In the genomic region with DNA sequence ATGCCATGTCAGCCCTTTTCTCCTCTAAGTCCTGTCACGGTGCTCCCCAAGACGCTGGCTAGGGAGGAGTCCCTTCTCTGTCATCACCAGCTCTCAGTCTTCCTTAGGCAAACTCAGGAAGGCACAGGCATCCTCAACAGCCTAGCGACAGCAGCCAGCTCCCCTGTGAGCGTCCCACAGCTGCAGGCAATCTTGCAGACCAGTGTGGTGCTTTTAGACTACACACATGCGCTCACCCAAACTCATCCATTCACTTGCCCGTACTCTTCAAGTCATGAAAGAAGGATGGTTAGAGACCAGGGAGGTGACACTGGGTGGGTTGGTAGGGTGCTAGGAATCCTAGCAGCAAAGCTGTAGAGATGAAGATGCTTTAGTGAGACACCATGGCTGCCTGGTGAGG, we compare ENCODE assay signal across 27 mouse cellular contexts. TPM values are rescaled to one million over a fixed set of nuclear protein-coding genes. Genes with fewer than 3 reads are reported as not detected.
A peak's percentile ranks its signal among the peaks of the same experiment; 100 is the strongest.
DNase-seq lines count a peak whose midpoint lies in the region; ATAC-seq lines count a peak whose summit lies in the region.
"Had no signal": no experiment of that assay in that cellular context is flagged by ENCODE, and none has a peak within 500 bp of the region (broad histone marks: within the 10 kb centered on the region; RNA-seq: fewer than 3 reads in every experiment).

No protein-coding gene starts in this region.

- 73% methylated on average over 6 of the region's 6 CpGs for WGBS in forebrain, embryonic 13.5 days
- WGBS in forebrain, embryonic 11.5 days: 77% methylated on average over 6 of the region's 6 CpGs
- WGBS in hindbrain, embryonic 16.5 days: 63% methylated on average over 6 of the region's 6 CpGs
- WGBS in hindbrain, embryonic 14.5 days: 74% methylated on average over 6 of the region's 6 CpGs
- WGBS in forebrain, embryonic 14.5 days: 71% methylated on average over 6 of the region's 6 CpGs
- 79% methylated on average over 6 of the region's 6 CpGs for WGBS in midbrain, embryonic 15.5 days

- no peak overlapping the region for H3K4me2 ChIP-seq in forebrain, embryonic 13.5 days
- H3K4me2 ChIP-seq in forebrain, embryonic 11.5 days (ENCODE audit: low read depth, low read length, severe bottlenecking): no peak overlapping the region
- H3K4me2 ChIP-seq in hindbrain, embryonic 16.5 days (ENCODE audit: low read length): no peak overlapping the region
- H3K4me2 ChIP-seq in hindbrain, embryonic 14.5 days (replicated peaks): no peak overlapping the region
- H3K4me2 ChIP-seq in forebrain, embryonic 14.5 days (ENCODE audit: low read length): no peak overlapping the region
- no peak overlapping the region for H3K4me2 ChIP-seq in midbrain, embryonic 15.5 days
- H3K4me2 ChIP-seq: embryonic facial prominence, embryonic 13.5 days; heart, embryonic 12.5 days; limb, embryonic 13.5 days; liver, embryonic 11.5 days; lung, embryonic 15.5 days had no signal

- peaks cover 50% of the 10 kb centered on the region for H3K36me3 ChIP-seq in forebrain, embryonic 13.5 days (ENCODE audit: poor library complexity, severe bottlenecking)
- peaks cover 12% of the 10 kb centered on the region; the same call in 1 of the 2 replicates for H3K36me3 ChIP-seq in forebrain, embryonic 11.5 days (ENCODE audit: control insufficient read depth, insufficient read depth, low read length)
- peaks cover 30% of the 10 kb centered on the region for H3K36me3 ChIP-seq in hindbrain, embryonic 16.5 days (ENCODE audit: control insufficient read depth, insufficient read depth, low read length)
- peaks cover 39% of the 10 kb centered on the region for H3K36me3 ChIP-seq in hindbrain, embryonic 14.5 days (replicated peaks; ENCODE audit: control insufficient read depth, insufficient read depth)
- peaks cover 46% of the 10 kb centered on the region for H3K36me3 ChIP-seq in forebrain, embryonic 14.5 days (ENCODE audit: control insufficient read depth, insufficient read depth, low read length)
- peaks cover 20% of the 10 kb centered on the region for H3K36me3 ChIP-seq in midbrain, embryonic 15.5 days (replicated peaks)
- H3K36me3 ChIP-seq: G1E had no signal

- no peak overlapping the region for H3K9ac ChIP-seq in forebrain, embryonic 13.5 days
- H3K9ac ChIP-seq in forebrain, embryonic 11.5 days (ENCODE audit: low read length): no peak overlapping the region
- no peak overlapping the region for H3K9ac ChIP-seq in hindbrain, embryonic 16.5 days (ENCODE audit: low read depth, low read length)
- no peak overlapping the region for H3K9ac ChIP-seq in hindbrain, embryonic 14.5 days
- H3K9ac ChIP-seq in forebrain, embryonic 14.5 days (ENCODE audit: low read length): no peak overlapping the region
- H3K9ac ChIP-seq in midbrain, embryonic 15.5 days: no peak overlapping the region
- H3K9ac ChIP-seq: embryonic facial prominence, embryonic 13.5 days; heart, embryonic 12.5 days; limb, embryonic 13.5 days; lung, embryonic 15.5 days had no signal

- no peaks in the 10 kb centered on the region for H3K9me3 ChIP-seq in forebrain, embryonic 13.5 days (replicated peaks)
- no peaks in the 10 kb centered on the region for H3K9me3 ChIP-seq in forebrain, embryonic 11.5 days (ENCODE audit: control insufficient read depth, low read length)
- no peaks in the 10 kb centered on the region for H3K9me3 ChIP-seq in hindbrain, embryonic 16.5 days (ENCODE audit: control insufficient read depth, low read length)
- H3K9me3 ChIP-seq in hindbrain, embryonic 14.5 days (ENCODE audit: control insufficient read depth, low read length): no peaks in the 10 kb centered on the region
- no peaks in the 10 kb centered on the region for H3K9me3 ChIP-seq in forebrain, embryonic 14.5 days (replicated peaks; ENCODE audit: control insufficient read depth, low read length)
- H3K9me3 ChIP-seq in midbrain, embryonic 15.5 days: no peaks in the 10 kb centered on the region
- H3K9me3 ChIP-seq: embryonic facial prominence, embryonic 13.5 days; G1E; heart, embryonic 12.5 days; limb, embryonic 13.5 days; lung, embryonic 15.5 days had no signal

- no peak for ATAC-seq in forebrain, embryonic 13.5 days
- ATAC-seq in forebrain, embryonic 11.5 days (replicated peaks; ENCODE audit: low FRiP score): no peak
- peak; percentile 14; the same call in 1 of the 2 replicates for ATAC-seq in hindbrain, embryonic 16.5 days
- no peak for ATAC-seq in hindbrain, embryonic 14.5 days (ENCODE audit: low FRiP score)
- ATAC-seq in forebrain, embryonic 14.5 days: 0 out of 2 replicates have a peak, but pooled peaks have one; percentile 7
- ATAC-seq in midbrain, embryonic 15.5 days (replicated peaks): peak; percentile 10; the same call in 1 of the 2 replicates
- ATAC-seq: Patski had no signal

- H3K4me1 ChIP-seq in forebrain, embryonic 13.5 days: peaks cover 9% of the 10 kb centered on the region
- 0 out of 2 replicates have a peak, but pooled peaks cover 6% of the 10 kb centered on the region for H3K4me1 ChIP-seq in forebrain, embryonic 11.5 days (replicated peaks; ENCODE audit: control insufficient read depth, insufficient read depth, low read length)
- H3K4me1 ChIP-seq in hindbrain, embryonic 16.5 days (ENCODE audit: control insufficient read depth, insufficient read depth, low read depth, low read length): no peaks in the 10 kb centered on the region
- H3K4me1 ChIP-seq in hindbrain, embryonic 14.5 days (replicated peaks; ENCODE audit: control insufficient read depth, insufficient read depth, low read length): 0 out of 2 replicates have a peak, but pooled peaks cover 6% of the 10 kb centered on the region
- H3K4me1 ChIP-seq in forebrain, embryonic 14.5 days (ENCODE audit: control insufficient read depth, insufficient read depth, low read length): peaks cover 5% of the 10 kb centered on the region
- H3K4me1 ChIP-seq in midbrain, embryonic 15.5 days: 0 out of 2 replicates have a peak, but pooled peaks cover 7% of the 10 kb centered on the region
- H3K4me1 ChIP-seq: heart, embryonic 12.5 days had no signal

- peak overlapping the region; percentile 40; the same call in 1 of the 2 replicates for H3K27ac ChIP-seq in forebrain, embryonic 13.5 days
- H3K27ac ChIP-seq in forebrain, embryonic 11.5 days (ENCODE audit: low read depth, low read length): no peak overlapping the region
- no peak overlapping the region for H3K27ac ChIP-seq in hindbrain, embryonic 16.5 days (ENCODE audit: low read depth, low read length)
- no peak overlapping the region for H3K27ac ChIP-seq in hindbrain, embryonic 14.5 days
- H3K27ac ChIP-seq in forebrain, embryonic 14.5 days (ENCODE audit: low read depth, low read length): no peak overlapping the region
- peak overlapping the region; percentile 26; the same call in 1 of the 2 replicates for H3K27ac ChIP-seq in midbrain, embryonic 15.5 days
- H3K27ac ChIP-seq: embryonic facial prominence, embryonic 13.5 days; heart, adult 2 months; limb, embryonic 13.5 days; lung, embryonic 15.5 days had no signal

- H3K27me3 ChIP-seq in forebrain, embryonic 13.5 days: no peaks in the 10 kb centered on the region
- H3K27me3 ChIP-seq in forebrain, embryonic 11.5 days (ENCODE audit: control insufficient read depth, insufficient read depth, low read length): no peaks in the 10 kb centered on the region
- no peaks in the 10 kb centered on the region for H3K27me3 ChIP-seq in hindbrain, embryonic 16.5 days (replicated peaks; ENCODE audit: control insufficient read depth, insufficient read depth, low read length)
- H3K27me3 ChIP-seq in hindbrain, embryonic 14.5 days (ENCODE audit: control insufficient read depth, insufficient read depth, low read length): no peaks in the 10 kb centered on the region
- no peaks in the 10 kb centered on the region for H3K27me3 ChIP-seq in forebrain, embryonic 14.5 days (replicated peaks; ENCODE audit: control insufficient read depth, insufficient read depth, low read length)
- H3K27me3 ChIP-seq in midbrain, embryonic 15.5 days (replicated peaks): no peaks in the 10 kb centered on the region
- H3K27me3 ChIP-seq: embryonic facial prominence, embryonic 13.5 days; heart, embryonic 12.5 days; limb, embryonic 13.5 days; lung, embryonic 15.5 days; Patski had no signal

- H3K4me3 ChIP-seq in forebrain, embryonic 13.5 days: no peak overlapping the region
- no peak overlapping the region for H3K4me3 ChIP-seq in forebrain, embryonic 11.5 days (ENCODE audit: low read depth, low read length)
- H3K4me3 ChIP-seq in hindbrain, embryonic 16.5 days (ENCODE audit: low read length): no peak overlapping the region
- H3K4me3 ChIP-seq in hindbrain, embryonic 14.5 days (replicated peaks; ENCODE audit: low read length): no peak overlapping the region
- no peak overlapping the region for H3K4me3 ChIP-seq in forebrain, embryonic 14.5 days (ENCODE audit: low read depth, low read length)
- no peak overlapping the region for H3K4me3 ChIP-seq in midbrain, embryonic 15.5 days
- H3K4me3 ChIP-seq: embryonic facial prominence, embryonic 13.5 days; heart, adult 2 months; heart, embryonic 12.5 days; limb, embryonic 13.5 days; lung, embryonic 15.5 days had no signal

- no peak for DNase-seq in forebrain, embryonic 11.5 days (ENCODE audit: low spot score)
- DNase-seq in hindbrain, embryonic 14.5 days (ENCODE audit: low spot score): no peak
- DNase-seq in forebrain, embryonic 14.5 days (ENCODE audit: low spot score): no peak
- DNase-seq in ovary, postnatal 10 days (ENCODE audit: low spot score): no peak
- no peak for DNase-seq in MN1 (ENCODE audit: low spot score)
- DNase-seq: adrenal gland, postnatal 14 days; cerebellum, adult 11-12 months; cerebellum, adult 9-11 months; heart, adult 2 months; heart, postnatal 4 days; kidney, adult 18-20 months; kidney, postnatal 4 days; lung, postnatal 36 days; right cerebral cortex, postnatal 4 days; thymus, adult 2 months; thymus, postnatal 36 days had no signal

RNA-seq across cellular contexts. Expression of gene Gpc1, which starts 30.1 kb away (rescaled TPM):
- 115 and 117 TPM in 2 replicates for polyA plus RNA-seq in forebrain, embryonic 13.5 days (2015; fragmentation: Nextera tagmentation; extraction: Ambion mirVana)
- 139 and 154 TPM in 2 replicates for polyA plus RNA-seq in forebrain, embryonic 11.5 days (2014; fragmentation: Nextera tagmentation; extraction: Ambion mirVana)
- 57.2 and 65.4 TPM in 2 replicates for polyA plus RNA-seq in hindbrain, embryonic 16.5 days (2015; fragmentation: Nextera tagmentation; extraction: Ambion mirVana)
- 64.0 and 66.1 TPM in 2 replicates for polyA plus RNA-seq in hindbrain, embryonic 14.5 days (2014; fragmentation: Nextera tagmentation; extraction: Ambion mirVana)
- 58.4 and 66.8 TPM in 2 replicates for polyA plus RNA-seq in forebrain, embryonic 14.5 days (2014; fragmentation: Nextera tagmentation; extraction: Ambion mirVana)
- 62.3 and 66.1 TPM in 2 replicates for polyA plus RNA-seq in midbrain, embryonic 15.5 days (2015; fragmentation: Nextera tagmentation; extraction: Ambion mirVana)
- polyA plus RNA-seq: G1E had no signal

RNA-seq across cellular contexts. Expression of gene Ankmy1, which starts 41.2 kb away (rescaled TPM):
- polyA plus RNA-seq in forebrain, embryonic 13.5 days (2015; fragmentation: Nextera tagmentation; extraction: Ambion mirVana): 0.71 and 1.4 TPM in 2 replicates
- polyA plus RNA-seq in forebrain, embryonic 11.5 days (2014; fragmentation: Nextera tagmentation; extraction: Ambion mirVana): 1.5 and 1.8 TPM in 2 replicates
- 0.50 and 0.55 TPM in 2 replicates for polyA plus RNA-seq in hindbrain, embryonic 16.5 days (2015; fragmentation: Nextera tagmentation; extraction: Ambion mirVana)
- 1.2 and 1.5 TPM in 2 replicates for polyA plus RNA-seq in hindbrain, embryonic 14.5 days (2014; fragmentation: Nextera tagmentation; extraction: Ambion mirVana)
- polyA plus RNA-seq in forebrain, embryonic 14.5 days (2014; fragmentation: Nextera tagmentation; extraction: Ambion mirVana): 1.5 and 2.4 TPM in 2 replicates
- 0.69 and 0.88 TPM in 2 replicates for polyA plus RNA-seq in midbrain, embryonic 15.5 days (2015; fragmentation: Nextera tagmentation; extraction: Ambion mirVana)
- polyA plus RNA-seq: liver, embryonic 16.5 days had no signal

RNA-seq across cellular contexts. Expression of gene Dusp28, which starts 45.3 kb away (rescaled TPM):
- polyA plus RNA-seq in forebrain, embryonic 13.5 days (2015; fragmentation: Nextera tagmentation; extraction: Ambion mirVana): 16.6 and 17.5 TPM in 2 replicates
- polyA plus RNA-seq in forebrain, embryonic 11.5 days (2014; fragmentation: Nextera tagmentation; extraction: Ambion mirVana): 16.0 and 19.0 TPM in 2 replicates
- polyA plus RNA-seq in hindbrain, embryonic 16.5 days (2015; fragmentation: Nextera tagmentation; extraction: Ambion mirVana): 15.5 and 17.3 TPM in 2 replicates
- 12.2 and 12.4 TPM in 2 replicates for polyA plus RNA-seq in hindbrain, embryonic 14.5 days (2014; fragmentation: Nextera tagmentation; extraction: Ambion mirVana)
- 12.2 and 12.7 TPM in 2 replicates for polyA plus RNA-seq in forebrain, embryonic 14.5 days (2014; fragmentation: Nextera tagmentation; extraction: Ambion mirVana)
- polyA plus RNA-seq in midbrain, embryonic 15.5 days (2015; fragmentation: Nextera tagmentation; extraction: Ambion mirVana): 15.4 and 15.7 TPM in 2 replicates

RNA-seq across cellular contexts. Expression of gene Rnpepl1, which starts 49.1 kb away (rescaled TPM):
- 18.6 and 20.5 TPM in 2 replicates for polyA plus RNA-seq in forebrain, embryonic 13.5 days (2015; fragmentation: Nextera tagmentation; extraction: Ambion mirVana)
- polyA plus RNA-seq in forebrain, embryonic 11.5 days (2014; fragmentation: Nextera tagmentation; extraction: Ambion mirVana): 27.4 and 31.8 TPM in 2 replicates
- polyA plus RNA-seq in hindbrain, embryonic 16.5 days (2015; fragmentation: Nextera tagmentation; extraction: Ambion mirVana): 16.8 and 29.0 TPM in 2 replicates
- polyA plus RNA-seq in hindbrain, embryonic 14.5 days (2014; fragmentation: Nextera tagmentation; extraction: Ambion mirVana): 29.1 and 29.2 TPM in 2 replicates
- polyA plus RNA-seq in forebrain, embryonic 14.5 days (2014; fragmentation: Nextera tagmentation; extraction: Ambion mirVana): 15.5 and 20.1 TPM in 2 replicates
- 32.9 and 37.1 TPM in 2 replicates for polyA plus RNA-seq in midbrain, embryonic 15.5 days (2015; fragmentation: Nextera tagmentation; extraction: Ambion mirVana)

Comparison
In these comparisons a context has a peak if more than half of its experiments do, and no peak if none do; other contexts are left out.
1. ATAC-seq: peak in hindbrain, embryonic 16.5 days (single experiment), forebrain, embryonic 14.5 days (single experiment) and midbrain, embryonic 15.5 days (single experiment); none in forebrain, embryonic 13.5 days (single experiment), forebrain, embryonic 11.5 days (single experiment) and hindbrain, embryonic 14.5 days (single experiment).
2. H3K27ac ChIP-seq: peak in forebrain, embryonic 13.5 days (single experiment) and midbrain, embryonic 15.5 days (single experiment); none in forebrain, embryonic 11.5 days (single experiment), hindbrain, embryonic 16.5 days (single experiment), hindbrain, embryonic 14.5 days (single experiment) and forebrain, embryonic 14.5 days (single experiment).